Mouse (Mus musculus) cerebellum, adult (tissue): Measurements from ENCODE around the gene Zfp706.

Experiments used
- ATAC-seq: cut with Nextera tagmentation; 2 replicates; pipeline ENCODE4 v1.9.2; 2017; ENCODE audit warnings: mild to moderate bottlenecking, moderate library complexity, mixed read lengths; ENCODE audit not compliant: insufficient number of reproducible peaks, low FRiP score, low TSS enrichment

Gene Zfp706

GRCm38 (mm10) chr15:36948866-36949546, 58.6 kb downstream of the Zfp706 start:
- ATAC-seq: no peak
